Mouse (Mus musculus) CD4-positive, CD25-positive, alpha-beta regulatory T cell, adult 2 months (primary cell): Measurements from ENCODE around the gene Tox2.

Source experiments
- DNase-seq: peaks from one replicate; pipeline ENCODE4 v3.0.0-alpha.2; 2012; ENCODE audit warnings: low read depth, low spot score

The Tox2 gene

DNA sequence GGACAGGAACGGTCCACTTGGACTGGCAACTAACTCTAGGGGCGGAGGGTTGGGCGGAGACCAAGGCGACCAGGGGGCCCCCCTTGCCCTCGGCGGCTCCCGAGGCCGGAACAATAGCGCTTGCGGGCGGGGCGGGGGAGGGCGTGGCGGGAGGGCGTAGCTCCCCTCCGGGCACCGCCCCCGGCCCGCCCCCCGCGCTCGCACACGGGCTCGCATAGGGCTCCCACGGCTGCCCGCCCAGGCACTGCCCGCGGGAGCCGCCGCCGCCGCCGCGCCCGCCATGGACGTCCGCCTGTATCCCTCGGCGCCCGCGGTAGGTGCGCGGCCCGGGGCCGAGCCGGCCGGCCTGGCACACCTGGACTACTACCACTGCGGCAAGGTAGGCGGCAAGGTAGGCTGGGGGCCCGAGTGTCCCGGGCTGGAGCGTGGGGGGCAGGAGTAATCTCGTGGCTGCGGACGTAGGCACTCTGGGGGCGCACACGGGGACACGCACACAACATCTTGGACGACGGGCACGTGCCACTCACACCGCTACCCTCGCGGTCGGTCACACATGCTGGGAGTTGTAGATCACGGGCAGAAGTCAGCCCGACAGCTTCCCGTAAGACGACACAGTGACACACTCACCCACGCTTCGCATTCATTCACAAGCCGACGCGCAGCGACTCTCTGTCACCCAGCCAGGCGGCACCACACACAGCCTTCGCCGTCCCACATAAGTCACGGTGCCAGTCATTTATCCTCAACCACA, at the start of gene Tox2:
Tox2 (plus strand) TSS at position 242 of the 751 bp plus-strand sequence.
- peak; percentile 88 for DNase-seq

DNA sequence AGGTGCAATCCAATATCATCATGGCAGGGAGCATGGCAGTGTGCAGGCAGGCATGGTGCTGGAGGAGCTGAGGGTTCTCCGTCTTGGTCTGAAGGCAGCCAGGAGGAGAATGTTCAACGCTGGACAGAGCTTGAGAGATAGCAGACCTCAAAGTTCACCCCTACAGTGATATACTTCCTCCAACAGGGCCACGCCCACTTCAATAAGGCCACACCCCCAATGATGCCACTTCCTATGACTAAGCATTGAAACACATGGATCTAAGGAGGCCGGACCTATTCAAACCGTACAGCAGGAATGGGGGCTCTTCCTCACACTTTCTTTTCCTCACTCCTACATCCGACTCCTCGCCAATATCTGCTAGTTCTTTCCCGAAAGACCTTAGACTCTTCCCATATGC, 48.3 kb upstream of the Tox2 start:
- peak; percentile 17 for DNase-seq

DNA sequence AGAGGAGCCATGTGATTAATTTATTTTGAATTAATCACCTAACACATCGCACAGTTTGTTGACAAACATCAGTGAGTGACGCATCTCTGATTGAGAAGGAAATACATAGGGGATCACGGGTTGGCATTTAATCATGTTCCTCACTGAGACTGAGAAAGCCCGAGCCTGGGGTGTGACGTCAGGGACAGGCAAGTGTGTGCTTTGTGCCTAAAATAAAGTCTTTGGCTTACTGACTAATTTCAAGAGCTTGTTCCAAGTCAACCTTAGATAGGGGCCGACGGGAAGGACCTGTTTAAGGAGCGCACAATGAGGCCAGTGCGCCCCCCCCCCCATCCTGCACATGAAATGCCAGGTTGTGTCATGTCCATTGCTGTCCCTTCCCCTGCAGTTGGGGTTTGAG, 43.9 kb upstream of the Tox2 start:
- DNase-seq, result no peak

DNA sequence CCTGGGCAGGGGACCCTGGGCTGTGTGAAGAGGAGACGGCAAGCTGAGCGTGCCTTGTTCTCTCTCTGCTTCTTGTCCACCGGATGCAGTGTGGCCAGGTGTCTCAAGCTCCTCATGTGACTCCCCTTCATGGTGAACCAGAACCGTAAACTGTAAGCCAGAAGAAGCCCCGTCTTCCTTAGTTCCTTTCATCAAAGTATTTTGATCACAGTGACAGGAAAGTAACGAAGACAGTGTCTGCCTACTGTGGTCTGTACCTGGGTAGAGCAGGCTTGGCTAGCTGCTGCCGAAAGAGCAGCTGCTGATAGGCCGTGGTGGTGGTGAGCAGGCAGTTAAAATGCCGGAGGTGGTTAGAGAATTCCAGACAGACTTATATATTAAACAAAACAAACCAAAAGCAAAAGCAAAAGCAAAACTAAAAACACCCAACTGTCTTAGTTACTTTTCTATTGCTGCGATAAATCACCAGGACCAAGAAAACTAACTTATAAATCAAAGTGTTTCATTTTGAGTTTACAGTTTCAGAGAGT, 38.4 kb upstream of the Tox2 start:
- peak; percentile 61 for DNase-seq

DNA sequence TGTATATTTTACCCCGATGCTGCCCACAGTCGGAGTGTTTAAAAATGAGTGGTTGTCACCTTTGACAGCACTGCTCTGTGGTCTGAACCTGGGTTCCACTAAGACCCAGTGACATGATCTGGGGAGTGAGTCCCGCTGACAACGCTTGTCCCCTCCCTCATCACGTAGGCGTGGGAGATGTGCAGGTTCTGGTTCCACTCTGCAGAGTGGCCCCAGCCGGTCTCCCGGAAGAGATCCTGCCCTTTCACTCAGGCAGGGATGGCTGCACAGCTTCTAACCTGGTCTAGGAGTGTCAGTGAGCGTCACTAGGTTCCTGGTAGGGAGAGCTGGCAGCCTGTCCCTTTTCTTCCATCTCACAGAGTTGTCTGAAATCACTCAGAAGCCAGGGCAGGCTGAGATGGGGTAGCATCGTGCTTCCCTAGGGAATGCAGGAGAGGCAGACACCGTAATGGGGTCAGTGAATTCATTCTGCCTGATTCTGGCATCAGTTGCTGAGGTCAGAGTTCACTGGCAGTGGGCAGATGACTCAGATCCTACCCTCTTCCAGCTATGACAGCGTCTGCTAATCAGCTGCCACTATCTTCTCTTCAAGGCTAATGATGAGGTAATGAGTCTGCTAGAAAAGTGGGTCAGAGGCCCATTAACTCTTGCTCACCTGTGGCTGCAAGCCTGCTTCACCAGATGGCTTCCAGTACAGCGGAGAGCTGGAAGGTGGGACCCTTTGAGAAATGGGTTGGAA, 36.7 kb upstream of the Tox2 start:
- DNase-seq, result peak; percentile 52

DNA sequence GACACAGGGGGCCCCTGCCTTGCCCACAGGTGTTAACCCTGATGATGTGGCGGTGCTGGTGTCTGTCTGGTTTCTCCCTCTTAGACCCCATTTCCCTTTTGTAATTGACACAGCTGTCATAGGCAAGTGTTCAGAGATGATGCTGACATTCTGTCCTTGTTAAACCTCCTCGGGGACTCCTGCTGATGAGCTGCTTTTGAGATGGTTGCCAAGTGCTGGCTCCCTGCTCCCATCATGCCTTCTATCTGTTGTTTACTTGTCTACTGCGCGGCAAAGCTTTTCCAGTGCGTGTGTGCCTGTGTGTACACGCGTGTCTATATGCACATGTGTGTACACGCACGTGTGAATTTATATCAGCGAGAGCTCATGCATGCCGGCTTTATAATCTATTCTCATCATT, 31.0 kb upstream of the Tox2 start:
- DNase-seq, result no peak

DNA sequence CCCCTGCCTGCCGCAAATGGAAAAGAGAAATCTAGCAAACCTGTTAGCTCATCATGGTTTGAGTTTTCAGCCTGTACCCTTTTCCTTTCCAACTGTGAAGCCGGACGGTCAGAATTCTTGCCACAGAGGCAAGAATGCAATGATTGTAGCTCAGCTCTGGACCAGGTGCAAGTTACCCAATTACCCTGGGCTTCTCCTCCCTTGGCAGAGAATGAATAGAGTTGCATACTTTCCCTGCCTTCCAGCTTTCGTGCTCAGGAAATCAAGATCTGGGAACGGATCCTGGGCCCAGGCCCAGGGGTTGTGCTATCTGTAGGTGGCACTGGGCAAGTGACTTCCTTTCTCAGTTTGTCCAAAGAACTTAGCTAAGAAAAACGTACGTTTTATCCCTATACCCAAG, 28.9 kb upstream of the Tox2 start:
- no peak for DNase-seq

DNA sequence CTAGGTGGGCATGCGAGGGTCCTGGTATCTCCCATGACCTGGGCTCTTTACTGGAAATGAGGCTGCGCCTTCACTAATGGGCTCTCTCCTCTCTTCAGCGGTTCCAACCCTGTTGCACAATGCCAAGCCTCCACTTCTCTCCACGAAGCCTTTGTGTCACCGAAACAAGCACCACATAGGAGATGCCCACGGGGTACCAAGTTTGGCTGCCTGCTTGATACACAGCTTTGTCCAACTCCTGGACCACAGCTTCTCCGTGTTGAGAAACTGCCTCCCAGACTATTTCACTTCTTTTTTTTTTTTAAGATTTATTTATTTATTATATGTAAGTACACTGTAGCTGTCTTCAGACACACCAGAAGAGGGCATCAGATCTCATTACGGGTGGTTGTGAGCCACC, 27.1 kb upstream of the Tox2 start:
- no peak for DNase-seq

DNA sequence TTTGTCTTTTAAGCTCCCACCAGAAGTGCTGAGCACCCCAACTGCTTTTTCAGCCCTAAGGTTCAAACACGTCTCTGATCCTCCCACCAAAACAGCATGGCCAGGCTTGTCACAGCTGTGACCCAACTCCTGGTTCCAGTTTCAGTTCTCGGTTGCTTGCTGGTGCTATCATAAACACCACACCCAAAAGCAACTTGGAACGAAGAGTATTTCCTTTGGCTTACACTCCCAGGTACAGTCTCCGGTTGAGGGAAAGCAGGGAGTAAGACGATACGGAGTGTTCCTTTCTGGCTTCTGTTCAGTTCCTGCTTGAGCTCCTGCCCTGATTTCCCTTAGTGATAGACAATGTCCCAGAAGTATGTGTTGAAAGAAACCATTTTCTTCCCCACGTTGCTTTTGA, 26.4 kb upstream of the Tox2 start:
- no peak for DNase-seq

DNA sequence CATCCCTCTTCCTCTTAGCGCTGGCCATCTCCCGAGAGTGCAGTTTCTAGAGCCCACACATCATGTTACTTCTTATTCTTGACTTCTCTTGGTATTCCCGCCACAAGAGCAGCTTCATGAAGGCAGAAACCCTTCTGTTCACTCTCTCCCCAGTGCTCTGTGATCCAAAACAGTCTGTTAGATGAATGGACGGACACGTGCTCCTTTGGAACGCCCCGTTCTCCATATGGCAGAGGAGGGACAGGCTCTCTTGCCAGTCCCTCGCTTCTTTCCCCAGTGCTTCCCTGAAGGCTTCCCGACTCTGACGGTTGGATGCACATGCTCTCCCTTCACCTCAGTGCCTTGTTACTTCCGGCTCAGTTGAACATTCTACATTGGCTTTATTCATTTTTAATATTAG, 15.4 kb upstream of the Tox2 start:
- DNase-seq, result no peak

DNA sequence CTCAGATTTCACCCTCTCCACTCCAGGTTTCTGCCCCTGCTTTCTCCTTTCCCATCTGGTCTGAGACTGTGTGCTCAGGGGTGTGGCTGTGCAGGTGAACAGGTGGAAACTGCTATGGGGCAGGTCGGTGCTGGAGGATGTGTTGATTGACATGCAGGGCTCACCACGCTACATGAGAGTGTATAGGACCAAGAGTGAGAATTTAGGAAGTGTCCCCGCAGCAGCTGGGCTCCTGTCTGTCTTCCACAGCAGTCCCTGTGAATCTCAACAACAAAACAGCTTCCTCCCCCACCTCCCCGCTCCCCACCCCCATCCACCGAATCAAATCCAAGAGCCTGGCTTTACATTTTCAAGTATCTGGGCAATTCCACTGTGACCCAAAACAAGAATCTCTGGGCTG, 13.3 kb upstream of the Tox2 start:
- no peak for DNase-seq

DNA sequence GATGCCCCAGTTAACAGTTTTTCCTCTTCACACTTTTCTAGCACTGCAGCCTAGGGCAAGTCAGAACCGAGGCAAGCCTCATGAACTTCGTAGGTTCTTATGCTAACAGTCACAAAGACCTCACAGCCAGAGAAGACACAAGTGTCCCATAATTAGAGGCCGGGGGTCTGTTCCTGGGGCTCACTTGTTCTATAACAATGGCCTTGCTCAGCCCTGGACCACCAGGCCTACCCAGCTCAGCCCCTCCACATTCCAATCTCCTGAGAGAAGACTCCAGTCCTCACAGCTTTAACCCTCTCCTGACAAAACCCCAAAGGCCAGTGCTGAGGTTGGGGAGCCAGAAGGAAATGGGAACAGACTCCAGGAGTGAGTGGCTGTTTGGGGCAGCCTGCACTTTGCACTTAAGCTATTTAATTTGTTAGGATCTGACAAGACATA, 12.9 kb upstream of the Tox2 start:
- no peak for DNase-seq

DNA sequence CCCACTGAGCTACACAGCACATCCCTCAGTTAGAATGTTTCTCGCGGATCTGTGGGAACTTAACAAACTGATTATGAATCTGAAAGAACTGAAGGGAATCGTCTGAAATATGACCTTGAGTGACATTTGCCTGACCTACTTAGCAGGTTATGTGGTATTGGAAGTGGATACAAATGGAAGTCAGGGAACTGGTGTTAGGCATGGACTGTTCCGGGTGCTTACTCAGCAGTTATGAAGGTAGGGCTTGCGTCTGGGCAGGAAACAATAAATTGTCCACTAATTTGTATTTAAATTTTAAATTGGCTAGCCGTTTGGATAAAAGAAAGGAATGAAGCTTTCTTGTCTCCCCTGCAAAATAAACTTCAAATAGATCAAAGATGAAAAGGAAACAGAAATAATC, 10.4 kb upstream of the Tox2 start:
- no peak for DNase-seq

DNA sequence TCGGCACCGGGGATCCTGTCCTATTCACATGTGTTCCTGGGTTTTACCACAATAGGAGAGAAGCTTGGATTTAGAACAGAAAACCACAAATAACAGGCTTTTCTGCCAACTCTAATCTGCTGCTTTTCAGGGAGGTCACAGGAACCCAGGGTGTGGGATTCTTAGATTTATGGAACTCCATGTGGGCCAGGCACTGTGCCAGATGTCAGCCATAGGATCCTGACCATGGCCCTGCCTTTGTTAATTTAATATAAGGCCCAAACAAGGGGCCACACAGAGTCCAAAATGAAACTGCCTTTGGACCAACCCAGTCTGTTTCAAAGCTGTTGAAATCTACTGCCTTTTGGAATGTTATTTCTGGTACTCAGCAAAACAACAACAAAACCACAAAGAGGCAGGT, 8.9 kb upstream of the Tox2 start:
- DNase-seq, result no peak

DNA sequence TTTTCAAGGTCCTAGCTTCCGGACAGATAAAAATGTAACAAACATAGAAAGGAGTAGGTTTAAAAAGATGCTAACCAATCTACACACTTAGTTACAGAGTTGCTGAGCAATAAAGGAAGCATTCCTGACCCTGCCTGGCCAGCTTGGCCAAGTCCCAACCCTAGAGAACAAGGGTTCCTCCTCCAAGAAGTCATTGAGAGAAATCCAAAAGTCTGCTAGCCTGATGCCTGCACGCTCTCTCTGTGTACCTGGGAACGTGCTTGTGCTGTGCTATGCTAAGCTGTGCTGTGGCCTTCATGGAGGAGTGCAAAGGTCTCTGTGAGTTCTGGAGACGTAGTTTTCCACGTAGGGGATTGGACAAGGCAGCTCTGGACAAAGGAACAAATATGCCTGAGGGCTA, 8.4 kb upstream of the Tox2 start:
- DNase-seq, result no peak

DNA sequence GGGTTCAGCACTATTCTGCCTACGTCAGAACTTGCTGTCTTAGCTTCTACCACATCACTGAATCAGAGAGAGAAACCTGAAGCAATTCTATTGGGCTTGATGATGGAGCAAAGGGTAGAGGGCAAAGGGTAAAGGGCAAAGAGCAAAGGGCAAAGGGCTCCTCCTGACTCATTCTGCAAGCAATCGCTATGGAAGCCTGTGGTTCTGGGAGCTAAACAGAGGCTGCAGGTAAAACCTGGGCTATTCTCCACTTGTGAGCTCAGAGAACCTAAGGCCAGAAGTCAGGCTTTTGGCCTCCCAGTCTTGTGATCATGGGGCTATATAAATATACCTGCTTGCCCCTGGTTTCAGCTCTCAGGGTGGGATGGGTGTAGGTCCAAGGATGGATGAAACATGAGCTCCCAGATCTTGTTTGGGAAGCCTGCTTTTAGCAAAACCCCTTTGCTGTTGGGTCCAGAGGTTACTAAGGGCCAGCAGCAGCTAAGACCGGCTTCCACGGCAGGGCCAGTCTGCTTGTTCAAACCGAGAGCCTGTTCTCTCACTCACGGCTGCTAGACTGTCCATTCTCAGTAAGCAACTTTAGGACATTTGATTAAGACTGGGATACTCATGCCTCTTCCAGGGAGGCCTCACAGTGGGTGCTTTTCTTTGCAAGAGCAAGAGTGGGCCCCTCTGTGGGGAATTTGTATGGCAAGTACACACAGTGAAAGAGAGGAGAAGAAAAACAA, 7.7 kb upstream of the Tox2 start:
- no peak for DNase-seq

DNA sequence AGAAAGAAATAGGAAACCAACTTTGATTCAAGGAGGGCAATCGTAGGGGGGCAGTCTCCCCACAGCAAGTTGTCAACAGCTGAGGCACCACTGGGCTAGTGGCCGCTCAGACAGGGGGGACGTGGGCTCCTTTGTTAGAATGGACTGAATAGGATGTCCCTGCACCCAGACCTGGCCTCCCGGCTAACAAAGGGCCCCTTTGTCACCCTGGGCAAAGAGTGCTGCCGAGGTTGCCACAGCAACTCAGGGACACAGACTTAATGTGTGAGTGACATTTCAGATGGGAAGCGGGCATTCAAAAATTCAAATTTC, 7.1 kb upstream of the Tox2 start:
- no peak for DNase-seq

DNA sequence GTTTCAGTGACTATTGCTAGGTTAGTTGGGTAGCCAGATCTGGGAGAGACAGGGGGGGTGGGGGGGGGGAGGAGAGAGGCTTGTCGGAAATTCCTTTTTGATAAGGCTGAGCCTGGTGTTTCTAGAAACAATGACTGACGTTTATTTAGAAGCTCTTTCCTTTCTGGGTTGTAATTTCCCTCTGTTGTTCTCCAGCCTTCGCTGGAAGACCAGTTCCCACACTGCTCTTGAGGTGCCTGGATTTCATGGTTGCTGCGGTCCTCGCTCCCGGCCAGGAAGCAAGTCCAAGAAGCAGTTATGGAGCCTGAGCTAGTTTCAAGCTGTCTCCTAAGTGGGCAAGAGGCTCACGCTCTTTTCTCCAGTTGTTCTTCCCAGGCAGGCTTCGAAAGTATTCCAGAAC, 1.0 kb upstream of the Tox2 start:
- no peak for DNase-seq

DNA sequence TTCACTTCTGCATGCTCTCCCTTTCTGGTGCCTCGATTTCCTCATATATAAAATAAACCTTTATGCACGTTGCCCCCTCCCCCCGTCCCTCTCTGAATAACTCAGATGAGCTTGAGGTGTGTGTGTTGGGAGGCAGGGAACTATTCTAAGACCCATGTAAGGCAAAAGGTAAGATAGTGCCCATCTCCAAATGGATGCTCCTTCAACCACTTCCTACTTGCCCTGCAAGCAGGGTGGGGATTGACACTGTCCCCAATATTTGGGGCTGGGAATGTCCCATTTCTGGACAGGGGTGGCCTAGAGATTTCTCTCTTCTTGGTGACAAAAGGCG, 407 bp upstream of the Tox2 start:
- peak; percentile 25 for DNase-seq

DNA sequence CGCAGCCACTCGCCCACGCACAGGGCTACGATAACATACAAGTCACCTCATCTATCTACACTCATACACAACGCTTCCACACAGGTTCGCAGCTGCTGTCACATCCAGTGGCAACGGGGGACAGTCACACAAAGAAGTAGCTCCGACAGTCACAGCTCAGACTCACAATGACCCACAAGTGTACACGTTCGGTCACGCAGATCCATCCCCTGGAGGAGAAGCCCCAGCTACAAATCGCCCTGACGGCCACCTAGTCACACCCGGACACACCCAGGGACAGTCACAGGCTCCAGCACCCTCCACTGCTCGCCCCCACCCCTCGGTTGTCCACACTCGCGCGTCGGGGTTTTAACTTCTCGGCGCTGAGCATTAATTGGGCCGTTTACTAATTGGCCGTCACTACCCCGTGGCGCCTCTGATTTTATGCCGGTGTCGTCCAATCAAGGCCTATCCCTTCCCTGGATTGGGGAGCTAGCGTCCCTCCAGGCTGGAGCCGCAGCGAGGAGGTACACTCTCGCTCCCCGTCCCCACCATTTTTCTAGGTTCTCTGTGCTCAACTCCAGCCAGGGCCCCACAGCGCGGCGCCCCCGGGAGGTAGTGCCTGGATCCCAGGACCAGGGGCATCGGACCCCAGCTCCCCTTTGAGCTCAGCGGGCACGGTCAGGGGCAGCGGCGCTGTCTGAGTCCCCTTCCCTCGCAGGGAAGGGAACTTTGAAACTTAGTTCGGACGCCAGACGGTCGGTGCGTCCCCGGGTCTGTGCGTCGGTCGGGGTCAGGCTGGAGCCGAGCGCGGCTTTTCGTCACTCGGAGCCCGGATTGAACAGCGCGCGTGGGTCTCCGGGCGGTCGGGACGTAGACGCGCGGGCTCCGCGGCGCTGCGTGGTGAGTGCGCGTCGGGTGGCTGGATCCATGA, 966 bp downstream of the Tox2 start:
- no peak for DNase-seq

DNA sequence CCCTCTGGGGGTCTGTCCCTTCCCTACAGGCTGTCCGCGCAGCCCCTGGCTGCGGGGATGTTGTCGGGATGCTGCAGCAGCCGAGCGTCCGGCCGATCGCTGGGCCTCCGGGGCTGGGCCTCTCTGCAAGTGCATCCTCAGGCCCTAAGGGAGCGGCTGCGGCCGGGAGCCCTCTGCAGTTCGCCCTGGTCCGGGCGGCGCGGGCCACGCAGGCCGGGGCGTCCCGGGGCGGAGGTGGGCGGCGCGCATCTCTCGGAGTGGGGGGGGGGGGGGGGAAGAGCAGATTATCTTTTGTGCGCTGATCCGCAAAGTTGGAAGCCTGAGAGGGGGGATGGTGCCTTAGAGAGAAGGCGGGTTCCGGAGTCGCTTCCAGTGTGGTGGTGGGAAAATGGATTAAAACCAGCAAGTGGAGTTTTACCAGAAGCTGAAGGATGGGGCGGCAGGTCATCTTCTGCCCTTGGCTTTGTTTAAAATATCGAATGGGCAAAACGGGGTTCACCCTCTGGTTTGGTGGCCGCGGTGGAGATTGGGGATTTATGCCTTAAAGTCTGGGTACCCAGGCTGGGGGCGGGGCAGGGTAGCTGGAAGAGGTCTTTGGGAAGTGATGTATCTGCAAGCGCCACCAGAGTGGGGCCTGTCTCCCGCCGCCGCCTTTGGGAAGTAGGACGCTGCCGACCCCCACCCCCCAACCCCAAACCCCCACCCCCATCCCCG, 1.8 kb downstream of the Tox2 start:
- DNase-seq, result peak; percentile 40
